Mouse (Mus musculus): Measurements from ENCODE around the gene Nlgn1. TPM values are rescaled to one million over a fixed set of nuclear protein-coding genes. Genes with fewer than 3 reads are reported as not detected.

Nlgn1 gene
- total and polyA plus RNA-seq, 3 experiments: 0.04 TPM; not detected in 2

DNA sequence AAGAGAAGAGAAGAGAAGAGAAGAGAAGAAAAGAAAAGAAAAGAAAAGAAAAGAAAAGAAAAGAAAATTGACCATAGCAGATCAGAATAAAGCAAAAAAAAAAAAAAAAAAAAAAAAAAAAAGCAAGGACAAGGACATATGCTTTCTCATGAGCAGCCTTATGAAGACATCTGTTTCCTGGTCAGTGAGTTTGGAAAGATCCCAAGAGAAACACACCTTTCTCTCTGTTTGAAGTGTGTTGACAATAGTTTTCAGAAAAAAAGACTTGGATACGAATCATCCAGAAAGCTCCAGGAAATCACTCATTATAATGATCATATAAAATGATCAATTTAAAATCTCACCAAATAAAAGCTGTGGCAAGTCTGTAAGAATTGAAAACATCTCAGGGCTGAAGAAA lies 230.0 kb downstream of the Nlgn1 start:
- Histone ChIP-seq H3K36me3 (ENCODE audit: control insufficient read depth, insufficient read depth, low read length) (no peaks in the 10 kb centered on the region), H3K4me3 (no peak overlapping the region), H3K4me1 (ENCODE audit: control insufficient read depth, insufficient read depth, low read length) (no peaks in the 10 kb centered on the region), H3K9ac (ENCODE audit: low read depth, low read length) (no peak overlapping the region), H3K27ac (no peak overlapping the region), H3K79me2 (replicated peaks; ENCODE audit: control insufficient read depth, insufficient read depth, low read length) (no peaks in the 10 kb centered on the region), H3K27me3 (ENCODE audit: control insufficient read depth, insufficient read depth, low read length) (no peaks in the 10 kb centered on the region)
- TF ChIP-seq POLR2A (IDR thresholded peaks at IDR 0.05; ENCODE audit: insufficient read depth, low read depth, low read length) (no peak), EP300 (IDR thresholded peaks at IDR 0.05; ENCODE audit: insufficient read depth, low read depth, low read length) (no peak), CTCF (IDR thresholded peaks at IDR 0.05) (no peak)
- no peak for DNase-seq
- 31% methylated on average over 1 of the region's 1 CpGs for WGBS
- intact Hi-C loops (cut with DNase I): no loop called here

DNA sequence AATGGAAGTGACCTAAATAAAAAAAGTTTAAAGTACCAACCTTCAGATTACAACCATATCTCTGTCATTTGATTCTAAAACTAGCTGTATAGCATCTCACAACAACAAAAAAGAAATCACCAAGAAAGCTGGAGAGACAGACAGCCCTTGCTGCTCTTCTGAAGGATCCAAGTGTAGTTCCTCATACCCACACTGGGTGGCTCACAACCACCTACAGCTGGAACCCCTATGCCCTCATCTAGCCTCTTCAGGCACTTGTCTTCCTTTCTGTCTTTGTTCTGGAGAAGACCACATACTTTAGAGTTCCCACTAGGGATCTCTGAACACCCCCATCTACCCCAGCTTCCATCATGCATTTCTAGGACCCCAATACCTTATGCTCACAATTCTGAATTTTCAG lies 236.7 kb downstream of the Nlgn1 start:
- Histone ChIP-seq H3K27me3 (ENCODE audit: control insufficient read depth, insufficient read depth, low read length) (no peaks in the 10 kb centered on the region), H3K4me3 (no peak overlapping the region), H3K4me1 (ENCODE audit: control insufficient read depth, insufficient read depth, low read length) (no peaks in the 10 kb centered on the region), H3K27ac (no peak overlapping the region), H3K9ac (ENCODE audit: low read depth, low read length) (no peak overlapping the region), H3K79me2 (replicated peaks; ENCODE audit: control insufficient read depth, insufficient read depth, low read length) (no peaks in the 10 kb centered on the region), H3K36me3 (ENCODE audit: control insufficient read depth, insufficient read depth, low read length) (no peaks in the 10 kb centered on the region)
- TF ChIP-seq POLR2A (IDR thresholded peaks at IDR 0.05; ENCODE audit: insufficient read depth, low read depth, low read length) (no peak), EP300 (IDR thresholded peaks at IDR 0.05; ENCODE audit: insufficient read depth, low read depth, low read length) (no peak), CTCF (IDR thresholded peaks at IDR 0.05) (peak; percentile 55)
- intact Hi-C loops (cut with DNase I): no loop called here
- DNase-seq: no peak

DNA sequence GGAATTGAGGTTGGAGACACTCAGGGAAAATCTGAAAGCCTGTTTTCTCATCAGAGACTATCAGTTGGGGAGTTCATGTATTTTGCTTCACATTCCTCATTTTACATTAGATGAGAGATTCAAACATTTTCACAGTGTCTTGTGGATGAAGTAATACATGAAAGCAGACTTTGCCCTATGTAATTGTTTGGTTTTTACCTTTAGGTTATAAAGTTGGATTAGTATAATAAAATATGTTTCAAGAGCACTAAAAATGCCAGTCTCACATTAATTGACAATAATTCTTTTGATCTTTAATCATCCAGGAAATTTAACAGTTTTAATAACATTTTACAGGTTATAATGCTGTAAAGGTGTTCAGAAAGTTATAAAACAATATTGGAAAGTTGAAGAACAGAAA lies 262.9 kb downstream of the Nlgn1 start:
- Histone ChIP-seq H3K79me2 (replicated peaks; ENCODE audit: control insufficient read depth, insufficient read depth, low read length) (no peaks in the 10 kb centered on the region), H3K9ac (ENCODE audit: low read depth, low read length) (no peak overlapping the region), H3K27me3 (ENCODE audit: control insufficient read depth, insufficient read depth, low read length) (no peaks in the 10 kb centered on the region), H3K4me1 (ENCODE audit: control insufficient read depth, insufficient read depth, low read length) (no peaks in the 10 kb centered on the region), H3K36me3 (ENCODE audit: control insufficient read depth, insufficient read depth, low read length) (no peaks in the 10 kb centered on the region), H3K27ac (no peak overlapping the region), H3K4me3 (no peak overlapping the region)
- DNase-seq: no peak
- intact Hi-C loops (cut with DNase I): no loop called here
- no peak for TF ChIP-seq EP300 (IDR thresholded peaks at IDR 0.05; ENCODE audit: insufficient read depth, low read depth, low read length)
- TF ChIP-seq POLR2A (IDR thresholded peaks at IDR 0.05; ENCODE audit: insufficient read depth, low read depth, low read length): no peak
- no peak for TF ChIP-seq CTCF (IDR thresholded peaks at IDR 0.05)

DNA sequence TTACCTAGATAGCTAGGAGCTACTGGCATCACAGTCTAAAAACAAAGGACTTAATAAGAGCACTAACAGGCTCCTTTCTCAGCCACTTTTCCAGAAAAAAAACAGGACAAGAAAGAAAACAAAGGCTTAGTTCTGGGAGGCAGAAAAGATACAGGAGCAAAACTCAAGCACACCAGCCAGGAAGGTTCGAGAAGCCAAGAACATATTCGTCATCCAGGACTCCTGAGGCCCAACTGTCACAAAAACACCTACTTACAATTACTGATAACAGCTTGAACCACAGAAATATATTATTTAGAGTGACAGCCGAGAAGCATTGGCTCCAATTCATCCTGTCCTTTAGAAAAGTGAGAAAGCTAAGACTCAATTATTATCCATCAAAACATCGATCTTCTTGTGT lies 281.5 kb downstream of the Nlgn1 start:
- intact Hi-C loops (cut with DNase I): no loop called here

DNA sequence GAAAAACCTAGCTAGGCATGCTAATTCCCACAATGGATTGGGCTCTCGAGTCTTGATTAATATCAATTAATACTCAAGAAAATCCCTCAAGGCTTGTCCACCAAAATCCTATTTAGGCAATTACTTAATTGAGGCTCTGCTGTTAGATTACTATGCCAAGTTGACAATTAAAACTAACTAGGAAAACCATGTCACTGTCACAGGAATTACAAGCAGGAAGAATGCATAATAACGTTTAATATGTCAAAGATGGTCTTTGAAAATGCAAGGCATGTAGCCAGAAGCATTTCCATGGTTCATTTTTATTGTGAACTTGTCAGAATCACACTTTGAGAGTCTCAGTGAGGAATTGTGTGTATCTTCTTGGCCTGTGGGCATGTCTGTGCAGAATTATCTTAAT lies 289.3 kb downstream of the Nlgn1 start:
- no peak overlapping the region for H3K27ac ChIP-seq
- H3K9ac ChIP-seq (ENCODE audit: low read depth, low read length): no peak overlapping the region
- WGBS: 61% methylated on average over 2 of the region's 2 CpGs
- intact Hi-C loops (cut with DNase I): no loop called here
- H3K4me3 ChIP-seq: no peak overlapping the region
- DNase-seq: no peak
- H3K36me3 ChIP-seq (ENCODE audit: control insufficient read depth, insufficient read depth, low read length): no peaks in the 10 kb centered on the region
- H3K4me1 ChIP-seq (ENCODE audit: control insufficient read depth, insufficient read depth, low read length): no peaks in the 10 kb centered on the region
- no peaks in the 10 kb centered on the region for H3K27me3 ChIP-seq (ENCODE audit: control insufficient read depth, insufficient read depth, low read length)
- H3K79me2 ChIP-seq (replicated peaks; ENCODE audit: control insufficient read depth, insufficient read depth, low read length): no peaks in the 10 kb centered on the region
- TF ChIP-seq EP300 (IDR thresholded peaks at IDR 0.05; ENCODE audit: insufficient read depth, low read depth, low read length) (no peak), CTCF (IDR thresholded peaks at IDR 0.05) (no peak), POLR2A (IDR thresholded peaks at IDR 0.05; ENCODE audit: insufficient read depth, low read depth, low read length) (no peak)

More for the DNA sequence above, 281.5 kb downstream of the Nlgn1 start:
- H3K9ac ChIP-seq (ENCODE audit: low read depth, low read length): no peak overlapping the region
- H3K4me3 ChIP-seq: no peak overlapping the region
- no peak overlapping the region for H3K27ac ChIP-seq
- H3K36me3 ChIP-seq (ENCODE audit: control insufficient read depth, insufficient read depth, low read length): no peaks in the 10 kb centered on the region
- WGBS: 55% methylated on average over 4 of the region's 4 CpGs
- H3K79me2 ChIP-seq (replicated peaks; ENCODE audit: control insufficient read depth, insufficient read depth, low read length): no peaks in the 10 kb centered on the region
- H3K27me3 ChIP-seq (ENCODE audit: control insufficient read depth, insufficient read depth, low read length): no peaks in the 10 kb centered on the region
- DNase-seq: no peak
- H3K4me1 ChIP-seq (ENCODE audit: control insufficient read depth, insufficient read depth, low read length): no peaks in the 10 kb centered on the region
- TF ChIP-seq POLR2A (IDR thresholded peaks at IDR 0.05; ENCODE audit: insufficient read depth, low read depth, low read length): no peak
- no peak for TF ChIP-seq CTCF (IDR thresholded peaks at IDR 0.05)
- no peak for TF ChIP-seq EP300 (IDR thresholded peaks at IDR 0.05; ENCODE audit: insufficient read depth, low read depth, low read length)

DNA sequence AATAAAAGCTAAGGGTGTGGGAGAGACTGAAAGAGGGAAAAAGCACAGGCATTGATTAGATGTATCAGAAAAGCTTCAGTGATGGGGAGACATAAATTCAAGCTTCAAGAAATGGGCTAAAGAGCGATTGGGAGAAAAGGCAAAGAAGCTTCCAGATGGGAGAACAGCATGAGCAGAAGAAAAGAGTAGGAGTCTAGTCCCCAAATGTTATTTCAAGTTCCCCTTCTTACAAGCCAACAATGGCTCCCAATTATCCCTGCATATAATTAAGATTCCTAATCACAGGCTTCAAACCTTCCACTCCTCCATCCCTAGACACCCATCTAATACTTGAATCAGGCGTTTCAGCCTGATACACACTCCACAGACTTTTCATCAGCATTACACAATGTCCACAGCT lies 292.6 kb downstream of the Nlgn1 start:
- Histone ChIP-seq H3K27me3 (ENCODE audit: control insufficient read depth, insufficient read depth, low read length) (no peaks in the 10 kb centered on the region), H3K79me2 (replicated peaks; ENCODE audit: control insufficient read depth, insufficient read depth, low read length) (no peaks in the 10 kb centered on the region), H3K9ac (ENCODE audit: low read depth, low read length) (no peak overlapping the region), H3K4me3 (no peak overlapping the region), H3K4me1 (ENCODE audit: control insufficient read depth, insufficient read depth, low read length) (no peaks in the 10 kb centered on the region), H3K27ac (no peak overlapping the region), H3K36me3 (ENCODE audit: control insufficient read depth, insufficient read depth, low read length) (no peaks in the 10 kb centered on the region)
- WGBS: 63% methylated on average over 2 of the region's 2 CpGs
- no peak for DNase-seq
- TF ChIP-seq POLR2A (IDR thresholded peaks at IDR 0.05; ENCODE audit: insufficient read depth, low read depth, low read length): no peak
- no peak for TF ChIP-seq CTCF (IDR thresholded peaks at IDR 0.05)
- no peak for TF ChIP-seq EP300 (IDR thresholded peaks at IDR 0.05; ENCODE audit: insufficient read depth, low read depth, low read length)
- intact Hi-C loops (cut with DNase I): no loop called here
